Mouse (Mus musculus): ENCODE measurements around the gene Ntng1.
"Not testable (repeated sequence)": the region's sequence is repeated elsewhere in the genome, so short reads cannot be mapped to it uniquely, and the experiment has no call there.

Gene Ntng1

GRCm38 (mm10) chr3:109775200-109775599 lies 368.6 kb downstream of the Ntng1 start:
- no peak for DNase-seq

- no peak for DNase-seq
Measured at GRCm38 (mm10) chr3:109772120-109772519, 371.7 kb downstream of the Ntng1 start.

- DNase-seq = no peak
Measured at GRCm38 (mm10) chr3:109766939-109767338, 376.9 kb downstream of the Ntng1 start.

GRCm38 (mm10) chr3:109765608-109766007 lies 378.2 kb downstream of the Ntng1 start:
- no peak for DNase-seq

- DNase-seq = no peak
Measured at GRCm38 (mm10) chr3:109765141-109765540, 378.7 kb downstream of the Ntng1 start.

- DNase-seq = no peak
Measured at GRCm38 (mm10) chr3:109756426-109756825, 387.4 kb downstream of the Ntng1 start.

GRCm38 (mm10) chr3:109747593-109747992 lies 396.2 kb downstream of the Ntng1 start:
- not testable (repeated sequence) for DNase-seq

- no peak for DNase-seq
Measured at GRCm38 (mm10) chr3:109740466-109741102, 403.2 kb downstream of the Ntng1 start.

- peak; percentile 48 to 55 for DNase-seq
Measured at GRCm38 (mm10) chr3:109732327-109733182, 411.3 kb downstream of the Ntng1 start.

GRCm38 (mm10) chr3:109731592-109732230 lies 412.1 kb downstream of the Ntng1 start:
- DNase-seq = peak; percentile 16 to 47
